Mouse (Mus musculus): ENCODE measurements at regions not wholly inside any gene's neighbourhood (a gene's known extent, or its start where the extent isn't known, plus 50 kb on each side); places are given as distances from the start of the nearest gene placed in this dataset.

DNA sequence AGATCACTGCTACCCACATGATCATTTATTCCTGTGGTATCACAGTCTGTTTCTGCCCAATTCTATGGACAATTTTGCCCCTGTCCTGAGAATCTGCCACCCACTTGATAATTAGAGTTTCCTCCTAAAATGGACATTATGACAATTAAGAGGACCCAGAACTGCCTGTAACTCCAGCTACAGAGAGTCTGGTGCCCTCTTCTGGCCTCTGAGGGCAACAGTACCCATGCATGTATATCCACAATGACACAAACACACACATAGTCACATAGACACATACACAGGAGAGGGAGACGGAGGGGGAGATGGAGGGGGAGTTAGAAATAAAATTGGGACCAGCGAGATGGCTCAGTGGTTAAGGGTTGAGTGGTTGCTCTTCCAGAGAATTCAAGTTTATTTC lies 170.9 kb upstream of the Ercc4 start:
- no peak for TF ChIP-seq POLR2A (IDR thresholded peaks at IDR 0.05; ENCODE audit: borderline replicate concordance, extremely low read depth, low read depth, low read length)
- no peak for TF ChIP-seq CTCF (IDR thresholded peaks at IDR 0.05; ENCODE audit: insufficient read depth, low read length)

Data from lung, adult 2 months (tissue).